Mouse (Mus musculus): ENCODE measurements around the gene Itpka.

DNA sequence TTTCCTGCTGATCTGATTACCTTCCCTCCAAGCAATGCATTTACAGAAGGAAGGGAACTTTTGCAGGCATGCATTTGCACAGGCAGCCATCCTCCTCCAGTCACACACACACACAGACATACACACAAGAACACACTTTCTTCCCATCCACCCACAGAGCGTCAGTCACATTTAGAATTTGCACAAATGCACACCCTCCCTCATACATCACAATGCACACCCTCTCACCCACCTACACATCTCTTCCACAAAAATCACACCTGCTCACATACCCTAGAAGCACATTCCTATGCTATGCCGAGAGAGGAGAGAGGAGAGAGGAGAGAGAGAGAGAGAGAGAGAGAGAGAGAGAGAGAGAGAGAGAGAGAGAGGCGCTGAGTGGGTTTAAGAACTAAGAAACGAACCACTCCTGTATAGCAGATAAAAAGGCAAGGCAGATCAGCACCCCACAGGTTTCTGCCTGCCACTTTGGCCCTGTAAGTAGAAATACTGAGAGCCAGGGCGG lies 55.2 kb downstream of the Itpka start, which contains the start of gene Tyro3:
- TF ChIP-seq CTCF (IDR thresholded peaks at IDR 0.05; ENCODE audit: low read depth) (no peak), EP300 (IDR thresholded peaks at IDR 0.05; ENCODE audit: low read depth) (no peak)
